Mouse (Mus musculus) myocyte (in vitro differentiated cells): ENCODE results near the gene Mad1l1. TPM values are rescaled to one million over a fixed set of nuclear protein-coding genes. Genes with fewer than 3 reads are reported as not detected.

Experiments
- H3K27me3 ChIP-seq: one replicate; pipeline ENCODE4 v1.6.1; 2011; ENCODE audit not compliant: control insufficient read depth, insufficient read depth, insufficient read length
- H3K36me3 ChIP-seq: one replicate; pipeline ENCODE4 v1.6.1; 2011; ENCODE audit not compliant: control insufficient read depth, insufficient read depth
- H3K4me2 ChIP-seq: one replicate; pipeline ENCODE4 v1.6.1; 2011; ENCODE audit warnings: low read depth, control low read depth
- H3K4me3 ChIP-seq: one replicate; pipeline ENCODE4 v1.5.1; 2011; ENCODE audit warnings: mild to moderate bottlenecking, control low read depth, moderate library complexity
- H3K79me2 ChIP-seq: one replicate; pipeline ENCODE4 v1.6.1; 2011; ENCODE audit not compliant: control insufficient read depth, insufficient read depth
- H3ac ChIP-seq: one replicate; pipeline ENCODE4 v1.6.1; 2011; ENCODE audit not compliant: control insufficient read depth, insufficient read length
- CEBPB ChIP-seq: IDR thresholded peaks from 2 replicates; pipeline ENCODE4 v1.6.1; 2011; ENCODE audit warnings: mild to moderate bottlenecking, moderate library complexity; ENCODE audit not compliant: poor library complexity, insufficient read depth, severe bottlenecking
- E2F4 ChIP-seq: IDR thresholded peaks from one replicate; pipeline ENCODE4 v1.6.1; 2011; ENCODE audit warnings: mild to moderate bottlenecking, control low read depth, moderate library complexity; ENCODE audit not compliant: insufficient read depth
- MAX ChIP-seq: IDR thresholded peaks from one replicate; pipeline ENCODE4 v1.6.1; 2011; ENCODE audit warnings: low read depth, mild to moderate bottlenecking, control low read depth
- MYOD1 ChIP-seq, 3 experiments: IDR thresholded peaks; one replicate each; pipeline ENCODE4 v1.6.1; 2011; ENCODE audit warnings: control low read depth in 2 of 3, low read depth in 2 of 3, mild to moderate bottlenecking in 2 of 3, moderate library complexity in 1 of 3; ENCODE audit not compliant: insufficient read length in 2 of 3, control insufficient read depth in 1 of 3
- MYOG ChIP-seq, 3 experiments: IDR thresholded peaks; one replicate each; pipeline ENCODE4 v1.6.1; 2011; ENCODE audit warnings: control low read depth in 2 of 3, low read depth in 2 of 3, mild to moderate bottlenecking in 2 of 3; ENCODE audit not compliant: insufficient read length in 2 of 3, control insufficient read depth in 1 of 3, insufficient read depth in 1 of 3
- POLR2A ChIP-seq: IDR thresholded peaks from one replicate; pipeline ENCODE4 v1.6.1; 2011; ENCODE audit warnings: low read depth, mild to moderate bottlenecking, control low read depth, moderate library complexity; ENCODE audit not compliant: insufficient read length
- POLR2AphosphoS2 ChIP-seq: IDR thresholded peaks from one replicate; pipeline ENCODE4 v1.6.1; 2011; ENCODE audit warnings: low read depth, control low read depth; ENCODE audit not compliant: insufficient read length
- REST ChIP-seq: IDR thresholded peaks from one replicate; pipeline ENCODE4 v1.6.1; 2011; ENCODE audit warnings: mild to moderate bottlenecking, control low read depth, moderate library complexity; ENCODE audit not compliant: insufficient read depth, insufficient read length
- SRF ChIP-seq: IDR thresholded peaks from one replicate; pipeline ENCODE4 v1.6.1; 2011; ENCODE audit warnings: low read depth; ENCODE audit not compliant: control insufficient read depth, insufficient read length
- TCF12 ChIP-seq: IDR thresholded peaks from one replicate; pipeline ENCODE4 v1.6.1; 2011; ENCODE audit warnings: mild to moderate bottlenecking, control low read depth; ENCODE audit not compliant: poor library complexity, insufficient read depth, severe bottlenecking
- TCF3 ChIP-seq: IDR thresholded peaks from one replicate; pipeline ENCODE4 v1.6.1; 2011; ENCODE audit warnings: low read depth, control low read depth; ENCODE audit not compliant: insufficient read length
- USF1 ChIP-seq: IDR thresholded peaks from one replicate; pipeline ENCODE4 v1.6.1; 2011; ENCODE audit warnings: low read depth, mild to moderate bottlenecking, control low read depth, moderate library complexity
- polyA plus RNA-seq: library from polyadenylated mRNA; unstranded; fragments of >200 nt; fragmentation: generic; extraction: Trizol; gene quantifications from one replicate; pipeline ENCODE4 v1.2.1, GENCODE M21; 2012; ENCODE audit warnings: missing spikeins

The Mad1l1 gene
- polyA plus RNA-seq, 1 experiment = 35.6 TPM

DNA sequence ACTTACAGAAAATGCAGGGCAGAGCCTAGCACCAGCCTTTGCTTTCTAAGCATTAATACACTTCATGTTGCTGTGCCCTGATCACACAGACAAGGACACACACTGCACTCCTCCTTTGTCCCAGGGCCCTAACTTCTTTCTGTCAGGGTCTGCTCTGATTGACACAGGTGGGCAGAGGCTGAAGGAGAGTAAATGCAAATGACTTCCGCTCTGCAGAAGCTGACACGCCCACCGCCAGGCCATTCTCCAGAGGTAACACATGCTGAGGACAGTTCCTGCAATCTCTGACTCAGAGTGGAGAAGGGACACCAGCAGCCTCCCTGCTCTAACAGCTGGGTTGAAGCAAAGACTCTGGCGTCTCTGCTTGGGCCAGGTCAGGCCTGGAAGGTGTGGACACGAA, 198.2 kb downstream of the Mad1l1 start:
- Histone ChIP-seq H3K36me3 (no peaks in the 10 kb centered on the region), H3K4me2 (no peak overlapping the region), H3ac (no peak overlapping the region), H3K4me3 (no peak overlapping the region), H3K79me2 (no peaks in the 10 kb centered on the region), H3K27me3 (no peaks in the 10 kb centered on the region)
- TF ChIP-seq TCF3 = no peak
- no peak for TF ChIP-seq MYOD1 (IDR thresholded peaks at IDR 0.05; ENCODE audit: control insufficient read depth in 1 of 3, insufficient read length in 2 of 3, low read depth in 2 of 3)
- TF ChIP-seq SRF = no peak
- no peak for TF ChIP-seq POLR2AphosphoS2
- no peak for TF ChIP-seq CEBPB
- no peak for TF ChIP-seq MAX

GRCm38 (mm10) chr5:140121966-140122365, 199.4 kb downstream of the Mad1l1 start:
- Histone ChIP-seq H3K4me3 (no peak overlapping the region), H3K27me3 (no peaks in the 10 kb centered on the region), H3K79me2 (no peaks in the 10 kb centered on the region), H3ac (no peak overlapping the region), H3K4me2 (no peak overlapping the region), H3K36me3 (no peaks in the 10 kb centered on the region)
- no peak for TF ChIP-seq MYOD1 (IDR thresholded peaks at IDR 0.05; ENCODE audit: control insufficient read depth in 1 of 3, insufficient read length in 2 of 3, low read depth in 2 of 3)
- TF ChIP-seq MYOG (IDR thresholded peaks at IDR 0.05; ENCODE audit: control insufficient read depth in 1 of 3, insufficient read depth in 1 of 3, insufficient read length in 2 of 3, low read depth in 2 of 3) = peak in 1 of 3 experiments; percentile 15

GRCm38 (mm10) chr5:140118921-140119320, 202.4 kb downstream of the Mad1l1 start:
- Histone ChIP-seq H3K36me3 (no peaks in the 10 kb centered on the region), H3K27me3 (no peaks in the 10 kb centered on the region), H3K4me2 (no peak overlapping the region), H3ac (no peak overlapping the region), H3K79me2 (no peaks in the 10 kb centered on the region), H3K4me3 (no peak overlapping the region)
- TF ChIP-seq TCF12 (no peak), POLR2AphosphoS2 (no peak), MYOD1 (IDR thresholded peaks at IDR 0.05; ENCODE audit: control insufficient read depth in 1 of 3, insufficient read length in 2 of 3, low read depth in 2 of 3) (no peak), TCF3 (no peak), E2F4 (no peak), REST (no peak), SRF (no peak), CEBPB (no peak), MYOG (IDR thresholded peaks at IDR 0.05; ENCODE audit: control insufficient read depth in 1 of 3, insufficient read depth in 1 of 3, insufficient read length in 2 of 3, low read depth in 2 of 3) (no peak), USF1 (no peak), POLR2A (no peak), MAX (no peak)

- Histone ChIP-seq H3ac (no peak overlapping the region), H3K4me3 (no peak overlapping the region)
- no peak for TF ChIP-seq REST
- no peak for TF ChIP-seq E2F4
- no peak for TF ChIP-seq TCF12
- no peak for TF ChIP-seq TCF3
- TF ChIP-seq SRF = no peak
- no peak for TF ChIP-seq POLR2A
- no peak for TF ChIP-seq MYOG (IDR thresholded peaks at IDR 0.05; ENCODE audit: control insufficient read depth in 1 of 3, insufficient read depth in 1 of 3, insufficient read length in 2 of 3, low read depth in 2 of 3)
- TF ChIP-seq USF1 = no peak
Observed at GRCm38 (mm10) chr5:140117968-140118367, 203.4 kb downstream of the Mad1l1 start.

DNA sequence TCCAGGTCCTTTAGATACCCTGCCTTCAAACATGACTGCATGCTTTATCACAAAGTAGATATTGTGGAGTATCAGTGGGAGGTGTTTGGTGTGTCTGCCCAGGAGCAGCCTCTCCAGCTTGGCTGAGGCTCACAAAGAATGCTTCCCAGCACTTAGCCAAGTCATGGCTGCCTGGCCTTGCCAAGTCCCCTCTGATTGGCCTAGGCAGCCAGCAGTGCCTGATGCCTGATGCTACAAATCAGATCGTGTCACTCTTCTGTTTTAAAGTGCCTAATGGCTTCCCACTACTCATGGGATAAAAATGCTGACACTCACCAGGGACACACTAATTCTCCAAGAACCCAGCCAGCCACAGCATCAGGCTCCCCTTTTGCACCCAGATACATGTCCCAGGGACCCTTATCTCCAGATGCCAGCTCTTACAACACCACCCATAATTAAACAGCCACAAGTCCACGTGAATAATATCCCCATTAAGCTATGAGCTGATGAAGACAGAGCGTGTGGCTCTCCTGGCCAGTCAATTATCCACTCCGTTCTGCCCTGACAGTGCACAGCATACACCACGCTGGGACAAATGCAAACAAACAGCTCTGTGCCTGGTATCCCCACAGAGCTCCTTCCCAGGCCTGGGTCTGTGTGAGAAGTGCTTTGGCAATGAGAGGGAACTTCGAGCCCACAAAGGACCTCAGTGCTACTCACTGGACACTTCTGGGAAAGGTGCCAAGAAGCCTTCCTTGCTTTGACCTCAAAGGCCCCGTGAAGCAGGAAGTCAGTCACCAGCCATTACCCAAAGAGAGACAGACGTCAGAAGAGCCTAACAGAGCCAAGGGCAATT, 205.7 kb downstream of the Mad1l1 start:
- no peaks in the 10 kb centered on the region for H3K79me2 ChIP-seq
- H3K4me3 ChIP-seq = no peak overlapping the region
- H3K27me3 ChIP-seq = no peaks in the 10 kb centered on the region
- no peaks in the 10 kb centered on the region for H3K36me3 ChIP-seq
- TF ChIP-seq MAX (no peak), POLR2A (no peak), MYOG (IDR thresholded peaks at IDR 0.05; ENCODE audit: control insufficient read depth in 1 of 3, insufficient read depth in 1 of 3, insufficient read length in 2 of 3, low read depth in 2 of 3) (no peak), CEBPB (no peak), TCF3 (no peak), SRF (no peak), E2F4 (no peak), MYOD1 (IDR thresholded peaks at IDR 0.05; ENCODE audit: control insufficient read depth in 1 of 3, insufficient read length in 2 of 3, low read depth in 2 of 3) (no peak), REST (no peak), POLR2AphosphoS2 (no peak), TCF12 (no peak), USF1 (no peak)
- no peak overlapping the region for H3K4me2 ChIP-seq
- no peak overlapping the region for H3ac ChIP-seq

More at GRCm38 (mm10) chr5:140117968-140118367, 203.4 kb downstream of the Mad1l1 start:
- no peaks in the 10 kb centered on the region for H3K36me3 ChIP-seq
- no peaks in the 10 kb centered on the region for H3K79me2 ChIP-seq
- no peaks in the 10 kb centered on the region for H3K27me3 ChIP-seq
- no peak overlapping the region for H3K4me2 ChIP-seq
